Mouse (Mus musculus): Measurements from ENCODE around the gene Aplp1. TPM values are rescaled to one million over a fixed set of nuclear protein-coding genes. Genes with fewer than 3 reads are reported as not detected.

Gene Aplp1
- polyA plus RNA-seq, 1 experiment from 2014 or later, result 301 TPM

DNA sequence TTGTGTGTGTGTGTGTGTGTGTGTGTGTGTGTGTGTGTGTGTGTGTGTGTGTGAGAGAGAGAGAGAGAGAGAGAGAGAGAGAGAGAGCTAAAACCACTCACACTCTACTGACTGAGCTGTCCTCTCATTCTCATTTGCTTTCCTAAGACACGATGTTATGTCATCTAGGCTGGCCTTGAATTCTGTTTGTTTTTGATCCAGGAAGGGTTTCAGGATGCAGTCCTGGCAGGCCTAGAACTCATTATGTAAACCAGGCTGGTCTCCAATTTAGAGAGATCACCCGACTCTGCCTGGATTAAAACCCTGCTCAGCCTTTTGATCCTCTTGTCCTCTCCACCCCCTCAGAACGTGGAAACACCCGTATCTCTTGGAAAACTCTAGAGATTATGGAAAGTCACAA, 18.7 kb upstream of the Aplp1 start:
- peaks cover 4% of the 10 kb centered on the region; the same call in 1 of the 2 replicates for H3K4me1 ChIP-seq
- no peak overlapping the region for H3K9ac ChIP-seq (replicated peaks)
- no peak overlapping the region for H3K4me3 ChIP-seq
- no peak overlapping the region for H3K4me2 ChIP-seq (replicated peaks)
- 13% methylated on average over 4 of the region's 4 CpGs for WGBS
- H3K36me3 ChIP-seq, result no peaks in the 10 kb centered on the region
- ATAC-seq (ENCODE audit: low FRiP score, low read depth), result no peak
- no peaks in the 10 kb centered on the region for H3K9me3 ChIP-seq
- peaks cover 91% of the 10 kb centered on the region for H3K27me3 ChIP-seq
- no peak overlapping the region for H3K27ac ChIP-seq (replicated peaks)

DNA sequence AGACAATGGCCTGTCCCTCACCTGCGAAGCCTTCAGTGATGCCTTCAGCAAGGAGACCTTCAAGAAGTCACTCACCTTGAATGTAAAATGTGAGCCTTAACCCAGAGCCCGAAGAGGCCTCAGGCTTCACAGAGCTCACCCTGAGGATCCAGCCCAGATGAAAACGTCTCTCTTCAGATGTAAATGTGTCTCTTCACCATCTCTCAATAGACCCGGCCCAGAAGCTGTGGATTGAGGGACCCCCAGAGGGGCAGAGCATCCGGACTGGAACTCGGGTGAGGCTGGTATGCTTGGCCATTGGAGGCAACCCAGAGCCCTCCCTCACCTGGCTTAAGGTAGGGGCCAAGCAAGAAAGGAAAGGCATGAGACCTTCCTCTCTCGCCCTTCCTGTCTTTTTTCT, 18.2 kb upstream of the Aplp1 start:
- Histone ChIP-seq H3K9me3 (no peaks in the 10 kb centered on the region), H3K4me3 (no peak overlapping the region), H3K27ac (replicated peaks) (no peak overlapping the region), H3K4me2 (replicated peaks) (no peak overlapping the region), H3K36me3 (no peaks in the 10 kb centered on the region), H3K27me3 (peaks cover 95% of the 10 kb centered on the region), H3K9ac (replicated peaks) (no peak overlapping the region), H3K4me1 (peaks cover 6% of the 10 kb centered on the region; the same call in 1 of the 2 replicates)
- WGBS, result 19% methylated on average over 7 of the region's 7 CpGs
- ATAC-seq (ENCODE audit: low FRiP score, low read depth), result no peak

DNA sequence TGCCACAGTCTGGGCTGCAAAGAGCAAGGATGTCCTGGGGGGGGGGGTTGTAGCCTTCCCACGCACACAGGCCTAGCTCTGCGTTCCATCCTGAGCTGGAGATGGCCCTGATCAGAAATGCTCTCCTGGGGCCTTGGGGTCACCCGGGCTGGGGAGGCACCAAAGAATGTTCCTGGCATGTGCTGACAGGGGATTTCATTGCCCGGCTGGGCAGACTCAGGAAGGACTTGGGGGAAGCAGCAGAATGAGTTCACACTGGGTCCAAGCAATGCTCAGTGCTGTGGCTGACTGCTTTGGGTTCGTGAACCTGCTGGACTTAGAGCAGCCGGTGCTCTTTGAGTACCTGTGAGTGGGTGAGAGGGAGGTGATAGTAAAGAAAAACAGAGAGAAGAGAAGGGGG, 14.1 kb upstream of the Aplp1 start:
- Histone ChIP-seq H3K27ac (replicated peaks) (no peak overlapping the region), H3K27me3 (peaks cover 98% of the 10 kb centered on the region), H3K4me3 (no peak overlapping the region), H3K36me3 (no peaks in the 10 kb centered on the region), H3K4me2 (replicated peaks) (no peak overlapping the region), H3K9ac (replicated peaks) (no peak overlapping the region), H3K9me3 (no peaks in the 10 kb centered on the region), H3K4me1 (peaks cover 25% of the 10 kb centered on the region)
- 40% methylated on average over 6 of the region's 6 CpGs for WGBS
- no peak for ATAC-seq (ENCODE audit: low FRiP score, low read depth)

- H3K9ac ChIP-seq (replicated peaks), result peak within 1 kb of the TSS; percentile 46
- peak within 1 kb of the TSS; percentile 56 for H3K4me2 ChIP-seq (replicated peaks)
- peak within 1 kb of the TSS; percentile 31 for H3K4me3 ChIP-seq
- H3K27ac ChIP-seq (replicated peaks), result no peak within 1 kb of the TSS; the same call in 1 of the 2 replicates
- H3K27me3 ChIP-seq, result peaks cover 99% of the 10 kb centered on the region
- no peaks in the 10 kb centered on the region for H3K36me3 ChIP-seq
- ATAC-seq (ENCODE audit: low FRiP score, low read depth), result peak; percentile 90
- no peaks in the 10 kb centered on the region for H3K9me3 ChIP-seq
- peaks cover 27% of the 10 kb centered on the region for H3K4me1 ChIP-seq
- whole genome bisulfite sequencing, result under 1% methylated on average over 15 of the region's 16 CpGs
Observed at GRCm38 (mm10) chr7:30457629-30458330, 12.4 kb upstream of the Aplp1 start, which contains the start of the genes Kirrel2 and Nphs1. TSS of gene Kirrel2 (minus strand) at chr7:30457690. TSS of gene Nphs1 (plus strand) at chr7:30458315.

DNA sequence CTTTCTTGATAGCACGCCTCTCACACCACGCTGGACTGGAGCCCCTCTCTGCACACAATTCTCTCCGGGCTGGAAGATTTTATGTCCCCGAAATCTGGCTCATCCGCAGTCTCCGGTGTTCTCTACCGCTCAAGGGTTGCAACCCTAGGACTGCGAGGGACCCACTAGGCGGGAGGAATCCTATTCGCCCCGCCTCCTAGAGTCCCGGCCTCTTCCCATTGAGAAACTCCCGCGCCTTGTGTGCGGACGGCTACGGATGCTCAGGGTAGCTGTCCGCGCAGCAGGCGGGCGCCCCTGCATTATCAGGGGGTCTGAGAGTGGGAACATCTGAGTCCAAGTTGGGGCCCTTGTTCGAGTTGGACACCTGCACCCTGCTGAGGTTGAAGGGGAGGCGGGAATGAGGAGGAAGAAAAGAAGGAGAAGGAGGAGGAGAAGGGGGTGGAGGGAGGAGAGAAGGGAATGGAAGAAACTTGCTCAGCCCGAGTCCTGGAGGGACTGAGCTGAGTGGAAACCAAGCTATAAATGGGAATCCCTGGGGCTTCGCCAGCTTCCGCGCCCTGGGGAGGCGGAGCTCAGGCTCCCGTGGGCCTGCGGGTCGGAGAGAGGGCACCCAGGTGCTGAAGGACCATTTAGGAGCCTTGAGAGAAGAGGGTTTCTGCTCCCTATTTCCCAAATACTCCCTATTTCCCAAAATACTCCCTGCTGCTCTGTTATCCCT, 11.7 kb upstream of the Aplp1 start:
- H3K9ac ChIP-seq (replicated peaks), result peak overlapping the region; percentile 46
- peak overlapping the region; percentile 56 for H3K4me2 ChIP-seq (replicated peaks)
- peak overlapping the region; percentile 31 for H3K4me3 ChIP-seq
- no peaks in the 10 kb centered on the region for H3K9me3 ChIP-seq
- H3K4me1 ChIP-seq, result peaks cover 27% of the 10 kb centered on the region
- under 1% methylated on average over 27 of the region's 31 CpGs for WGBS
- peak; percentile 41 for ATAC-seq (ENCODE audit: low FRiP score, low read depth)
- no peaks in the 10 kb centered on the region for H3K36me3 ChIP-seq
- peaks cover 98% of the 10 kb centered on the region for H3K27me3 ChIP-seq
- H3K27ac ChIP-seq (replicated peaks), result no peak overlapping the region

GRCm38 (mm10) chr7:30456487-30456886, 11.2 kb upstream of the Aplp1 start:
- ATAC-seq (ENCODE audit: low FRiP score, low read depth), result no peak
- Histone ChIP-seq H3K4me2 (replicated peaks) (peak overlapping the region; percentile 56), H3K4me3 (peak overlapping the region; percentile 31), H3K9ac (replicated peaks) (peak overlapping the region; percentile 46; the same call in 1 of the 2 replicates), H3K9me3 (no peaks in the 10 kb centered on the region), H3K4me1 (peaks cover 27% of the 10 kb centered on the region), H3K27ac (replicated peaks) (no peak overlapping the region), H3K36me3 (no peaks in the 10 kb centered on the region), H3K27me3 (peaks cover 97% of the 10 kb centered on the region)
- 1% methylated on average over 9 of the region's 9 CpGs for WGBS

GRCm38 (mm10) chr7:30454259-30454658, 8.9 kb upstream of the Aplp1 start:
- Histone ChIP-seq H3K36me3 (no peaks in the 10 kb centered on the region), H3K27ac (replicated peaks) (no peak overlapping the region), H3K27me3 (peaks cover 92% of the 10 kb centered on the region), H3K4me1 (peaks cover 27% of the 10 kb centered on the region), H3K9ac (replicated peaks) (no peak overlapping the region), H3K4me3 (no peak overlapping the region), H3K4me2 (replicated peaks) (no peak overlapping the region), H3K9me3 (no peaks in the 10 kb centered on the region)
- 12% methylated on average over 6 of the region's 6 CpGs for WGBS
- no peak for ATAC-seq (ENCODE audit: low FRiP score, low read depth)

DNA sequence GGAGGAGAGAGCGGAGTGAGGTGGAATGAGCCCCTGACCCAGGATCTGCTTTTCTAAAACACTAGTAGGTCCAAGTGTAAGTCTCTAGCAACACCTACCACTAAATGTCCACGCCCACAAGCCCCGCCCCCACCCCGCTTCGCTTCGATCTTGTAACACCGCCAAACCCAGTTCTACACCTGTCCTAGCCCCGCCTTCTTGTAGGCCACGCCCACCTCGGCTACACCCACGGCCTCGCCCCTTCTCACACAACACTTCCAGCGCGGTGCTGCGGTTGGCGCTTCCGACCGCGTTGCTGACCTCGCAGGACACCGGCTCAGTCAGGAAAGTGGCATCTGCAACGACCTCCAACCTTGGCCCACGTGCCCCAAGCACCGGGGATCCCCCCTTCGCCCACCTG, 8.4 kb upstream of the Aplp1 start:
- Histone ChIP-seq H3K9ac (replicated peaks) (no peak overlapping the region), H3K27me3 (peaks cover 87% of the 10 kb centered on the region), H3K9me3 (no peaks in the 10 kb centered on the region), H3K4me3 (0 out of 2 replicates have a peak overlapping the region, but pooled peaks have one; percentile 9), H3K27ac (replicated peaks) (no peak overlapping the region), H3K36me3 (no peaks in the 10 kb centered on the region), H3K4me2 (replicated peaks) (peak overlapping the region; percentile 19; the same call in 1 of the 2 replicates), H3K4me1 (peaks cover 27% of the 10 kb centered on the region)
- ATAC-seq (ENCODE audit: low FRiP score, low read depth), result no peak
- WGBS, result 1% methylated on average over 25 of the region's 25 CpGs

GRCm38 (mm10) chr7:30453327-30453726, 8.0 kb upstream of the Aplp1 start:
- Histone ChIP-seq H3K9ac (replicated peaks) (no peak overlapping the region), H3K27me3 (peaks cover 82% of the 10 kb centered on the region), H3K36me3 (no peaks in the 10 kb centered on the region), H3K4me1 (peaks cover 24% of the 10 kb centered on the region), H3K27ac (replicated peaks) (no peak overlapping the region), H3K4me3 (no peak overlapping the region), H3K9me3 (no peaks in the 10 kb centered on the region), H3K4me2 (replicated peaks) (0 out of 2 replicates have a peak overlapping the region, but pooled peaks have one; percentile 19)
- 20% methylated on average over 25 of the region's 25 CpGs for WGBS
- no peak for ATAC-seq (ENCODE audit: low FRiP score, low read depth)

DNA sequence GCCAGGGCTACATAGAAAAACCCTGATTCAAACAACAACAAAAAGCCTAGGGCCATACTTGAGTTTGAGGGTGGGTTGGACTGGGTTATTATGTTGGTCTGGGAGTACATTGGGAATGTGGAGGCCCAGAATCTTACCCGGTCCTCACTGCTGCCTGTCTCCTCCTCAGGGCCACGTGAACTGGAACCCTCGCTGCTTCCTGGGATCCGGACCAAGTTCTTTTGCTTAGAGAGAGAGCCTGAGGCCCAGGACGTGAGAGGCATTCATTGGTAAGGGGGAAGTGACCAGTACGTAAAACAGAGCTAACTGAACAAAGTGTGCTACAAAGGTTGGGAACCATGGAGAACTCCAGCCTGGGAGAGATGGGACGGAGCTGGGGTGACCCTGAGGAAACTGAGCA, 4.9 kb upstream of the Aplp1 start:
- 82% methylated on average over 7 of the region's 7 CpGs for WGBS
- no peaks in the 10 kb centered on the region for H3K36me3 ChIP-seq
- H3K27ac ChIP-seq (replicated peaks), result no peak overlapping the region
- no peak overlapping the region for H3K4me2 ChIP-seq (replicated peaks)
- ATAC-seq (ENCODE audit: low FRiP score, low read depth), result no peak
- H3K27me3 ChIP-seq, result peaks cover 52% of the 10 kb centered on the region
- H3K4me3 ChIP-seq, result no peak overlapping the region
- H3K4me1 ChIP-seq, result peaks cover 10% of the 10 kb centered on the region
- H3K9me3 ChIP-seq, result 0 out of 2 replicates have a peak, but pooled peaks cover 7% of the 10 kb centered on the region
- H3K9ac ChIP-seq (replicated peaks), result no peak overlapping the region

GRCm38 (mm10) chr7:30444154-30444970, 973 bp downstream of the Aplp1 start:
- H3K9me3 ChIP-seq, result 0 out of 2 replicates have a peak, but pooled peaks cover 7% of the 10 kb centered on the region
- H3K4me2 ChIP-seq (replicated peaks), result peak overlapping the region; percentile 79
- peak; percentile 62 for ATAC-seq (ENCODE audit: low FRiP score, low read depth)
- WGBS, result 0% methylated on average over 38 of the region's 38 CpGs
- H3K4me1 ChIP-seq, result peaks cover 37% of the 10 kb centered on the region
- H3K27me3 ChIP-seq, result no peaks in the 10 kb centered on the region
- H3K9ac ChIP-seq (replicated peaks), result peak overlapping the region; percentile 90
- peaks cover 38% of the 10 kb centered on the region for H3K36me3 ChIP-seq
- peak overlapping the region; percentile 98 for H3K27ac ChIP-seq (replicated peaks)
- H3K4me3 ChIP-seq, result peak overlapping the region; percentile 89
